Mouse (Mus musculus) induced T-regulatory cell, adult 2 months (primary cell): ENCODE measurements around the gene Dnal1.

Experiments used
- DNase-seq: peaks from one replicate; pipeline ENCODE4 v3.0.0-alpha.2; 2012; ENCODE audit warnings: low read depth

Dnal1 gene

DNA sequence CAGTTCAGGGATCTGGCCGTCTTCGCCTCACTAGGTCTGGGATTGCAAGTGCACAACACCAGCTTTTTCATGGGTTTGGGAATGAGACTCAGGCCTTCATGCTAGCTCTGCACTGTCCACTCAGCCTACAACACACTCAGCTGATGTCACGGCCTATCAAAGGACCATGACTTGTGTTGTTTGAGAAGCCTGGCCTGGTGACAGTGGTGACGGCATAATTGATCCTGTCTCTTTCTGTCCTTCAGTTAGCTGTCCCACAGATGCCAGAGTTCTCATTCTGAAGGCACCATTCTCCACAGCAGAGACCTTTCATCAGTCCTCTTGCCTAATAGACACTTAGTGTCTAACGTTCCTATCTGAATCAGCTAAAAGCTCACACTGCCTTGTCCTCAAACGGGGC is 14.4 kb downstream of the Dnal1 start:
- DNase-seq, result no peak

DNA sequence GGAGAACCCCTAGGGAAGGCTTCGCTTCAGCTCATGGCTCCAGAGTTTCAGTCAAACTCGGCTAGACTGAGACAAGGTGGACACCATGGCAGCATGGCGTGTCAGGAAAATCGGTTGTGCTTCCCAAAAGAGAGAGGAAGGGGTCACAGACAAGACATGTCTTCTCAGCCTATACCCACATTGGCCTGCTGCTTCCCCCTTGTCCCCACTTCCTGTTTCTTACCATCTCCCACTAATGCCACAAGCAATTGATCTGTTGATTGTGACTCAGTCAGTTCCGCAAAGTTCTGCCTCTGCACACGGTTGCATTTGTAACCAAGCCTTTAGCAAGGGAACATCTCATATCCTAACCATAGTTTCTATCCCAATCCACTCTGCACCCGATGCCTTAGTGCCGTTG is 15.8 kb downstream of the Dnal1 start:
- no peak for DNase-seq

- peak; percentile 68 for DNase-seq
Measured at GRCm38 (mm10) chr12:84132265-84132664, 18.1 kb downstream of the Dnal1 start.

- DNase-seq, result no peak
Measured at GRCm38 (mm10) chr12:84137131-84137530, 23.0 kb downstream of the Dnal1 start.

GRCm38 (mm10) chr12:84140135-84140534 is 26.0 kb downstream of the Dnal1 start:
- no peak for DNase-seq

GRCm38 (mm10) chr12:84141271-84141670 is 27.1 kb downstream of the Dnal1 start:
- DNase-seq, result no peak

GRCm38 (mm10) chr12:84142281-84143050 is 28.3 kb downstream of the Dnal1 start:
- no peak for DNase-seq

DNA sequence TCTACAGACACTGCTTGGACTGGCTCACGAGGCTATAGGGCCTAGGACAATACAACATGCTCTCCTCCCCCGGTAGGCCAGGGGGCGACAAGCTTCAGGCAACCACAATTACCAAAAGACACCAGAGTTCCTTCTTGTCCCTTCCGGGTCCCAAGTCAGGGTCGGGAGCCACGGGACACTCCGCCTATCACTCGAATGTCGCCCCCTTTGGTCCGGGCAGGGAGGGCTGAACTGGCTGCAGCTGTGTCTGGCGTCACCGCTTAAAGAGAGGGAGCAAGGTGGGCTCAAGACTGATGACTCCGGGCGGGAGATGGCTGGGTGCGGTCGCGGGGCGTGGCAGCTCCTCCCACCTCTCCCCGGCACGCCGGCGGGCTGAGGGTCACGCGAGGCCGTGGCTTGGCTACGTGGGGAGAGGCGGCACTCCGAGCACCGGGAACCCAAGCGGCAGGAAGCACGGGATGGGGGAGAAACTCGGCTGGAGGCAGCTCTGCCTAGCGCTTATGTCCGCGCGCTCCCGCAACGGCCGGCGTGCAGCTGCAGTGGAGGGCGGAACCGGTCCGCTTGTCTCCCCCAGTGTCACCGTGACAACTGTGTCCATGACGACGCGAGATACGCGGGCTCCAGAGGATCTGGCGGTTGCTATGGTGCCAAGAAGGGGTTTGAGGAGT is 33.9 kb downstream of the Dnal1 start, which contains the start of gene Pnma1:
TSS of gene Pnma1 (minus strand) at position 536 of the 668 bp plus-strand sequence.
- DNase-seq, result peak; percentile 69

- DNase-seq, result no peak
Measured at GRCm38 (mm10) chr12:84148622-84149012, 34.5 kb downstream of the Dnal1 start.

DNA sequence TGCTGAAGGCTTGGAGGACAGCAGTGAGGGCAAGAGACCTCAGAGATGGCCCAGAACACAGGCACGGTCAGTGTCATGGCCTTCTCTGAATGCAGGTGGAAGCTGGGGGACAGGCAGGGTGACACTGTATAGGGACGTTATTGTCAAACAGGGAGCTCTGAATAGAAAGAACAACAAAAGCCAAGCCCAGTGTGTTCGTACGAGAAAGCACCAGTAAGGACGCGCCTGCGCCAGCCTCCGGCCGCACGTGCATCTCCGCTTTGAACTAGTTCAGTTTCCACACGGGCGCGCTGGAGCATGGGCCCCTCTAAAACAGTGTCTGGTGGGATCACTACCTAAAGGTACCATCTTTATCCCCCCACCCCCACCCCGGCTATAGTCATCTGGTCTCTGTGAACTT is 35.8 kb downstream of the Dnal1 start:
- DNase-seq, result no peak

DNA sequence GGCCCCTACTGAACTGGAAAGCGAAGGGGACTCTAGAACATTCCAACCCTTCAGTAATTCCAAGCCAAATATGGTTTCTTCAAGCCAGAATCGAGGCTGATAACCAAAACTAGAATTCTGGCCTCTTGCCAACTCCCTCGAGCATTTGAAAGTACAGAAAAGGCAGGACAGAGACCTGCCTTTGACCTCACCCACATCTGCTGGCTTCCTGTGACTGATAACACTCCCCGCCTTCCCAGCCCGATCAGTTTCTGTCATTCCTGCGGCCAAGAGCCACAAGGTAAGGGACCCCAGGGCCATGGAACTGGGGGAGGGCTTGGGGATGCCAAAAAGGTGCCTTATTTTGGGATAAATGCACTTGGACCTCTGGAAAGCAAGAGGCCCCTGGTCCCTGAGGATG is 36.8 kb downstream of the Dnal1 start:
- DNase-seq, result no peak

DNA sequence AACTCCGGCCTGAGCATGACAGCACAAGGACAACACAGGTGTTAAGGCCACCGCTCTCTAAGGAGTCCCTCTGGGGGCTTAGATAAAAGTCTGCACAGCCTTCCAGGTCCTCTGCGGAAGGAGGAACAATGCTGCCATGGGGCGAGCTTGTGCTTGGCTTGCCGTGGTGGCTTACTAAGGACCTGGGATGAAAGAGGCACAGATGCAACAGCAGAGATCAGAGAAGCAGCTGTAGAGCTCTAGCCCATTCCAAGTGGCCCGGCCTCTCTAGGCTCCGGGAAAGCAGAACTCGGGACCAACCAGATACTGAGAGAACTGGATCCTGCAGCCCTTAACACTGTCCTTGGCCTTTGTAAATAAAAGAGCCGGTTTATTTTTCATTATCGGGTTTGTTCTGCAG is 37.7 kb downstream of the Dnal1 start:
- DNase-seq, result no peak

- DNase-seq, result no peak
Measured at GRCm38 (mm10) chr12:84152352-84153190, 38.4 kb downstream of the Dnal1 start.

- no peak for DNase-seq
Measured at GRCm38 (mm10) chr12:84153414-84153813, 39.2 kb downstream of the Dnal1 start.

- DNase-seq, result no peak
Measured at GRCm38 (mm10) chr12:84154786-84155522, 40.8 kb downstream of the Dnal1 start.

GRCm38 (mm10) chr12:84155523-84155871 is 41.3 kb downstream of the Dnal1 start:
- no peak for DNase-seq

DNA sequence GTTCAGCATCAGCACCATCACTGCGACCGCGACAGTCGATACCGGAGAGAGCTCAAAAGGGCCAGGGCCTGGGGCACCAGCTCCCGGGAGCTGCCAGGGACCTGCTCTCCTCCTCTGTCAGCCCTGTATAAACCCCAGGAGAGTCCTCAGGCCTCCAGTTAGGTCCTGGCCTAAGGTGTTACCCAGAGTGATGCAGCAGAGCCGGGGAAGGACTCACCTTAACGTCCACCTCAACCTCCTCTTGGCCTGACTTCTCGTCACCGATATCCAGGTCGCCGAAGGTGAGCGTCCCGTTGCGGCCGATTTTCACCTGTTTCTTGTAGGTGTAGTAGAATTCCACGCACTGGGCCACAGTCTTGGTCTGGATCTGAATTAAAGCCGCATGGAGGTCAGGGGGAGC is 42.0 kb downstream of the Dnal1 start:
- DNase-seq, result no peak

DNA sequence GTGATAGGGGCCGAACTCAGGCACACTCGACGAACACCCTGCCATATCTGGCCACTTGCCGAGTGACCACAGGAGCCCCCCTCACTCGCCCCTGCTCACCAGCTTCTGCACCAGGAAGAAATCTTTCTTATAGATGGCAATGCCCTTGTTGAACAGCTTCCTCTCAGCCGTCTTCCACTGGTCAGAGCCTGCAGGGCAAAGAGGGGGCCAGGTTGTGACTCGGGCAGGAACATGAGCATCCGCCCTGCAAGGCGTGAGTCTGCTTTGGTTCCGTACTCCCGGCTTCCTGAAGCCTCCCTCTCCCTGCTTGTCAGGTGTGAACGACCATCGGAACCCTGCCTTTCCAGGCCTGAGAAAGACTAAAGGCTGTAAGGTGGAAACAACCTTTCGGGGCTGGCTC is 44.0 kb downstream of the Dnal1 start:
- no peak for DNase-seq

GRCm38 (mm10) chr12:84160491-84160890 is 46.3 kb downstream of the Dnal1 start:
- DNase-seq, result no peak

- DNase-seq, result no peak
Measured at GRCm38 (mm10) chr12:84161116-84161515, 47.0 kb downstream of the Dnal1 start.

GRCm38 (mm10) chr12:84161616-84162433 is 47.7 kb downstream of the Dnal1 start:
- DNase-seq, result peak; percentile 76
